Mouse (Mus musculus) thymus, adult 2 months (tissue): ENCODE measurements around the gene Olfr1411. TPM values are rescaled to one million over a fixed set of nuclear protein-coding genes. Genes with fewer than 3 reads are reported as not detected.
A peak's percentile ranks its signal among the peaks of the same experiment; 100 is the strongest.

Source experiments
- DNase-seq: peaks from one replicate; pipeline ENCODE4 v3.0.0; 2021
- H3K27ac ChIP-seq: fragments of 200-500 bp; 2 replicates; pipeline ENCODE4 v1.5.1; 2012; ENCODE audit warnings: low read length, control low read depth; ENCODE audit not compliant: control insufficient read depth, insufficient read depth
- H3K27me3 ChIP-seq: fragments of 200-500 bp; 2 replicates; pipeline ENCODE4 v1.6.1; 2012; ENCODE audit warnings: mild to moderate bottlenecking, low read length, moderate library complexity, mixed read lengths; ENCODE audit not compliant: control insufficient read depth, insufficient read depth
- H3K36me3 ChIP-seq: fragments of 200-500 bp; 2 replicates; pipeline ENCODE4 v1.6.1; 2012; ENCODE audit warnings: mild to moderate bottlenecking, low read length, moderate library complexity; ENCODE audit not compliant: control insufficient read depth, insufficient read depth
- H3K4me1 ChIP-seq: fragments of 200-500 bp; replicated peaks from 2 replicates; pipeline ENCODE4 v1.6.1; 2012; ENCODE audit warnings: low read length; ENCODE audit not compliant: control insufficient read depth, insufficient read depth
- H3K4me3 ChIP-seq: fragments of 200-500 bp; 2 replicates; pipeline ENCODE4 v1.5.1; 2012; ENCODE audit warnings: mild to moderate bottlenecking, low read length, control low read depth, moderate library complexity; ENCODE audit not compliant: control insufficient read depth, insufficient read depth
- CTCF ChIP-seq: fragments of 200-500 bp; IDR thresholded peaks from 2 replicates; pipeline ENCODE4 v1.5.1; 2012; ENCODE audit warnings: mild to moderate bottlenecking, control low read depth, low read length, moderate library complexity, borderline replicate concordance; ENCODE audit not compliant: control insufficient read depth, poor library complexity, insufficient read depth; ENCODE audit errors: extremely low read depth
- POLR2A ChIP-seq: fragments of 200-500 bp; IDR thresholded peaks from 2 replicates; pipeline ENCODE4 v1.6.1; 2012; ENCODE audit warnings: mild to moderate bottlenecking, low read length, control low read depth, moderate library complexity; ENCODE audit not compliant: control insufficient read depth, poor library complexity, insufficient read depth; ENCODE audit errors: extremely low read depth
- WGBS: fragments of 180-500 bp; shearing (Covaris S2); methylation state at CpG from one replicate; pipeline ENCODE4 v1.1.7; 2018; 5-methylcytosine and 5-hydroxymethylcytosine counted together
- polyA plus RNA-seq: library from polyadenylated mRNA; depleted of rRNA; stranded (reverse); fragments of >200 nt; gene quantifications from 2 replicates; pipeline ENCODE4 v1.2.3, GENCODE M21; 2012

Olfr1411 gene
- polyA plus RNA-seq, 1 experiment: 0.11 TPM

DNA sequence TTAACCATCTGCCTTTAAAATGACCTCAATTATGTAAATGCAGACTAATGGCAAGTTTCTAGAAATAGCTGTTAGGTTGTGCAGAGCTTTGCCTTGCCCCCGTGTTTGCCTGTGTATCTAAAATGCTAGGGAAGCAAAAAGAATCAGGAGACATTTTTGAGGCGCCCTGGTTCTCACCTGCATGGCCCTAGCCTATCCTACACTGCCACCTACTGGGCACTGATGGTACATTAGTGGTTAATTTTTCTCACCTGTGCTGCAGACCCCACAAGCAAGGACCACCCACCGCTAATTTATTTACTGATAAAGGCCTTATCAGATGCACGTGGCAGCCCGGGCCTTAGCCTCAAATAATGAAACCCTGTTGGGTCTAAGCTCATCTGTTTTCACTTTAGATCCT is 16.8 kb downstream of the Olfr1411 start:
- Histone ChIP-seq H3K4me1 (no peaks in the 10 kb centered on the region), H3K36me3 (no peaks in the 10 kb centered on the region), H3K4me3 (no peak overlapping the region), H3K27me3 (no peaks in the 10 kb centered on the region), H3K27ac (no peak overlapping the region)
- peak; percentile 68 for DNase-seq
- whole genome bisulfite sequencing: 2% methylated on average over 5 of the region's 5 CpGs
- TF ChIP-seq CTCF: no peak
- TF ChIP-seq POLR2A: no peak

DNA sequence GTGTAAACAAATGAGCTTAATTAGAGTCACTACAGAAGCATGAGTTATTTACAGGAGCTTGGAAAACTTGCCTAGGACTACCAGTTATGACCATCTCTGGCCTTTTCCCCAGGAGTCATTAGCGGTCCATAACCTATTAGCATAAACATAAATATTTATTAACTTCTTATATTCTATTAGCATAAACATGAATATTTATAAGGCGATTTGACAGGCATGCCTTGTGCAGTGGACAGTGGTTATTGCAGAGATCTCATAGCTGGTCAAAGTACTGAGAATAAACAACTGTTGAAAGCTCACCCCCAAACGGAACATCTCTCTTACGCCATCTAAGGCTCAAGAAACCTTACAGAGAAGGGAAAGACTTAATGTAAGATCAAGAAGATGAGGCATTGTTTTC is 19.0 kb downstream of the Olfr1411 start:
- H3K36me3 ChIP-seq: no peaks in the 10 kb centered on the region

DNA sequence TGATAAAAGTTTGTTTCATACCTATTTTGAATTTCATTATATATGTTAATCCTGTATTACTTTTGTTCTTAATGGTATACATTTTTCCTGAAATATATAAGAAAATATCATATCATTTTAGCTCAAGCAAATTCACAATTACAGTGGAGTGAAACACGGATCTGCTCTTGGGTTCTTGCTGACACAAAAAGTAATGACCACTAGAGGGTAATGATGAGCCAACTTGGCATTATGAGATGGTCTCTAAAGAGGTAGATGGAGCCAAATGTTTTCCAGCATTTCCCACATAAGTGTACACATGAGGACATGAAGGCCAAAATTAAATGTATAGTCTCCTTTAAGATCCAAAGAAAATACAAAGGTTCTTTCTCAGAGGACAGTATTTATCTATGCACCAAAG is 20.3 kb downstream of the Olfr1411 start:
- no peak for DNase-seq
- H3K36me3 ChIP-seq: no peaks in the 10 kb centered on the region
- WGBS: 3% methylated on average over 1 of the region's 1 CpGs
- no peaks in the 10 kb centered on the region for H3K4me1 ChIP-seq
- no peak overlapping the region for H3K4me3 ChIP-seq
- H3K27me3 ChIP-seq: no peaks in the 10 kb centered on the region
- no peak for TF ChIP-seq CTCF
- TF ChIP-seq POLR2A: no peak
- no peak overlapping the region for H3K27ac ChIP-seq

More for the DNA sequence above, 19.0 kb downstream of the Olfr1411 start:
- WGBS: 52% methylated on average over 4 of the region's 4 CpGs
- no peak overlapping the region for H3K27ac ChIP-seq
- H3K4me1 ChIP-seq: no peaks in the 10 kb centered on the region
- TF ChIP-seq POLR2A (no peak), CTCF (no peak)
- H3K4me3 ChIP-seq: no peak overlapping the region
- no peaks in the 10 kb centered on the region for H3K27me3 ChIP-seq
- no peak for DNase-seq

DNA sequence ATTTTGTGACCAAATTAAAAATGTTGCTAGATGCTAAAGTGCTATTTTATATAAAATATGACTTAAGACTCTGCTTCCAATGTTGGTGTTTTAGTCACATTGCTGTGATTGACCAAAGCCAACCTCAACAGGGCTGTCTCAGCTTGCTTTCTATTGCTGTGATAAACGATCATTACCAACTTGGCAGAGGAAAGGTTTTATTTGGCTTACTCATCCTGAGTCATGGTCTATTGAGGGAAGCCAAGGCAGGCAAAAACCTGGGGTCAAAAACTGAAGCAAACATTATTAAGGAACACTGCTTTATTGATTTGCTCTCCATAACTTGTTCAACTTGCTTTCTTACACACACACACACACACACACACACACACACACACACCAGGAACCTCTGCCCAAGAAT is 21.8 kb downstream of the Olfr1411 start:
- no peaks in the 10 kb centered on the region for H3K4me1 ChIP-seq
- no peaks in the 10 kb centered on the region for H3K27me3 ChIP-seq
- no peak for DNase-seq
- TF ChIP-seq CTCF (no peak), POLR2A (no peak)
- no peak overlapping the region for H3K27ac ChIP-seq
- 33% methylated on average over 1 of the region's 1 CpGs for WGBS
- H3K4me3 ChIP-seq: no peak overlapping the region
- no peaks in the 10 kb centered on the region for H3K36me3 ChIP-seq

DNA sequence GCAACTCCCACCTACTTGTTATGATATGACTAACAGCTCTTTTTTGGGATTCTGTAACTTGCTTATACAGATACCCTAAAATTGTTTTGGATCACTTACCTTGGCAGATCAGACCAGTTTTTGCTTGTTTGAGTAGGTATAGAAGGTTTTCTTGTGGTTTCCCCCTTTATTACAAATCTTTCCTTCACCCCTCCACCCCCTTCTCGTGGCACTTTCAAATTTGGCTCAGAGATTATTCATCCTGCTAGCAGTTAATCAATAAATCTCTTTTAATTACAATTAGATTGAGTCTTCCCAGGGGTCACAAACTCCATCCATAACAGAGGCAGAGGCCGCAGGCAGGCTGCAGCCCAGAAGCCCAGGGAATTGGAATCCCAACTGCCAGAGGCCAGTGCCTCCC is 23.3 kb downstream of the Olfr1411 start, which contains the start of gene Olfr12:
Gene Olfr12, plus strand, starts transcription at position 301 of the 400 bp plus-strand sequence.
- no peak within 1 kb of the TSS for H3K27ac ChIP-seq
- H3K4me3 ChIP-seq: no peak within 1 kb of the TSS
- DNase-seq: no peak
- H3K36me3 ChIP-seq: no peaks in the 10 kb centered on the region
- TF ChIP-seq POLR2A: no peak
- no peak for TF ChIP-seq CTCF
- no peaks in the 10 kb centered on the region for H3K27me3 ChIP-seq
- H3K4me1 ChIP-seq: no peaks in the 10 kb centered on the region
- WGBS: 67% methylated on average over 2 of the region's 2 CpGs

DNA sequence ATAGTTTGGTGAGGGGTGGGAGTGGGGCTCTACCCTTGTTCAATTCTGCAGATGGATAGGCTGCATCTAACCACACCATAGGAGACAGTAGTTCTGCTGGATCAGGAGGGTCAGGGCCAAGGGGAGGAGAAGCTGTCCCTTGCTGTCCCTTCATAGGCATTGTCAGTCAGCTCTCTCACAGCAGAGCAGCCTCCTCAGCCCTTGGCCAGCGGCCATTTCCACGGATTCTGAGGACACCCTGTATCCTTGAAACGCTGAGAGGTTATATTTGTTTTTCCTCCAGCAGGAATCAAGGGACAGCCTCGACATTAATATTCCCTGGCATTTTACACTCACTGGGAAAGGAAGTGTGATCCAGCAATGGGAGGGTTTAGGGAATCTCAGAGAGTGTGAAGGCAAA is 24.1 kb downstream of the Olfr1411 start:
- 78% methylated on average over 4 of the region's 4 CpGs for WGBS
- DNase-seq: no peak
- TF ChIP-seq POLR2A (no peak), CTCF (no peak)
- H3K27me3 ChIP-seq: no peaks in the 10 kb centered on the region
- H3K4me3 ChIP-seq: no peak overlapping the region
- H3K27ac ChIP-seq: no peak overlapping the region
- no peaks in the 10 kb centered on the region for H3K36me3 ChIP-seq
- H3K4me1 ChIP-seq: no peaks in the 10 kb centered on the region

DNA sequence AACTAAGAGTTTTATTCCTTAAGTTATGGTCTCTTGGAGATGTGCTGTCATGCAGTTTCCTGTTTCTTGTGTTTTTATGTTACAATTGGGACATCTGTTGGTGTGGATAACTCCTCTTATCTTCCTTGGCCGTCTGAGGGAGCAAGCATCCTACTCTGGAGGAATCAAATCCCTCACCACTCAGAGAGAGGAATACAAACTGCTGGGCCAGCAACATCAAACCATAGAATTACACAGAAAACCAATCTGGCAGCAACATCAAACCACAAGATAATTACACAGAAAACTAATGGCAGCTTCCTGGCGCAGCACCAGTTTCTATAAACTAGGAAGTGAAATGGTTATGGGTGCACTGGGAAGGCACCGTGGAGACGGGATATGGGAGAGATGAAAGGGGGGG is 34.0 kb downstream of the Olfr1411 start:
- no peak for DNase-seq
- Histone ChIP-seq H3K27ac (no peak overlapping the region), H3K27me3 (no peaks in the 10 kb centered on the region), H3K4me1 (0 out of 2 replicates have a peak, but pooled peaks cover 3% of the 10 kb centered on the region), H3K36me3 (no peaks in the 10 kb centered on the region), H3K4me3 (no peak overlapping the region)
- TF ChIP-seq CTCF (no peak), POLR2A (no peak)
- 40% methylated on average over 4 of the region's 4 CpGs for WGBS
